Mouse (Mus musculus): ENCODE measurements around the gene Pex11g. TPM values are rescaled to one million over a fixed set of nuclear protein-coding genes. Genes with fewer than 3 reads are reported as not detected.

The Pex11g gene
- total and polyA plus RNA-seq, 2 experiments from 2014 or later: 1.8 to 3.1 TPM

- Histone ChIP-seq H3K4me1 (ENCODE audit: insufficient read depth, low read length) (no peaks in the 10 kb centered on the region), H3K36me3 (ENCODE audit: insufficient read depth, low read length) (peaks cover 35% of the 10 kb centered on the region), H3K27ac (ENCODE audit: low read depth, low read length) (peak overlapping the region; percentile 86), H3K9me3 (ENCODE audit: low read length) (no peaks in the 10 kb centered on the region), H3K9ac (replicated peaks; ENCODE audit: low read length, poor library complexity, severe bottlenecking) (peak overlapping the region; percentile 70; the same call in 1 of the 2 replicates), H3K4me2 (ENCODE audit: low read depth, low read length, poor library complexity, severe bottlenecking) (peak overlapping the region; percentile 94), H3K27me3 (ENCODE audit: insufficient read depth, low read length) (no peaks in the 10 kb centered on the region), H3K4me3 (ENCODE audit: low read depth, low read length) (peak overlapping the region; percentile 67)
- 29% methylated on average over 13 of the region's 13 CpGs for WGBS
- DNase-seq (ENCODE audit: low spot score) (no peak), ATAC-seq (ENCODE audit: low FRiP score) (no peak)
- TF ChIP-seq CTCF (IDR thresholded peaks at IDR 0.05): no peak
These were observed 47.3 kb upstream of the Pex11g start for GRCm38 (mm10) chr8:3514681-3515247.

DNA sequence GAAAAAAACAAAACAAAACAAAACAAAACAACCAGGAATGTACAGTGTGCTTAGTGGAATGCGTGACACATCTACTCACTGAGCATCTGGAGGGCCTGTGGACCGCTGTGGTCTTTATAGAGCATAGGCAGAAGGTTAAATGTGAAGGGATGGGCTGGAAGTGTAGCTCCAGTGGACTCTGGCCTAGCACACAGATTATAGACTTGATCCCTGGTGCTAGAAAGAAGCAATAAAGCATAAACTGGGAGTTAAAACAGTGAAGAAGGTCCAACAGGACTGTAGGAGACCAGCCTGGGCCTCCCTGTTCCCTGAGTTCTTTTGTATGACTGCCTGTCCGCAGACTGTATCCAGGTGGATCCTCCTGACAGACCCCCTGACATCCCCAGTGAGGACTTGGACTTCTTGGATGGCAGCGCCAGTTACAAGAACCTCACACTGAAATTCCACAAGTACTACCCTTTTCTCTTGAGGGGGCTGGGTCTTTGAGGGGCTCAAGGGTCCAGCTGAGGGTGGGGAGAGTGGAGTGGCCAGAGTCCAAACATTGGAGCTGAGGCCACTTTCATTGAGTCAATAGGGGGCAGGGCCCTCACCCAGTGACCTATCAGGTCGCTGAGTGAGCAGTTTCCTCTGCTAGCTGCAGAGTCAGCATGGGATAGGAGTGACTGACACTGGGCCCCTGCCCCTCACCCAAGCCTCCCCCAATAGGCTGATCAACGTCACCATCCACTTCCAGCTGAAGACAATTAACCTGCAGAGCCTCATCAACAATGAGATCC, 40.7 kb upstream of the Pex11g start:
- ATAC-seq (ENCODE audit: low FRiP score) (no peak), DNase-seq (ENCODE audit: low spot score) (no peak)
- no peaks in the 10 kb centered on the region for H3K27me3 ChIP-seq (ENCODE audit: insufficient read depth, low read length)
- H3K27ac ChIP-seq (ENCODE audit: low read depth, low read length): no peak overlapping the region
- peaks cover 51% of the 10 kb centered on the region for H3K36me3 ChIP-seq (ENCODE audit: insufficient read depth, low read length)
- H3K4me2 ChIP-seq (ENCODE audit: low read depth, low read length, poor library complexity, severe bottlenecking): no peak overlapping the region
- H3K4me3 ChIP-seq (ENCODE audit: low read depth, low read length): no peak overlapping the region
- no peak for TF ChIP-seq CTCF (IDR thresholded peaks at IDR 0.05)
- no peak overlapping the region for H3K9ac ChIP-seq (replicated peaks; ENCODE audit: low read length, poor library complexity, severe bottlenecking)
- 87% methylated on average over 6 of the region's 6 CpGs for WGBS
- no peaks in the 10 kb centered on the region for H3K4me1 ChIP-seq (ENCODE audit: insufficient read depth, low read length)
- no peaks in the 10 kb centered on the region for H3K9me3 ChIP-seq (ENCODE audit: low read length)

DNA sequence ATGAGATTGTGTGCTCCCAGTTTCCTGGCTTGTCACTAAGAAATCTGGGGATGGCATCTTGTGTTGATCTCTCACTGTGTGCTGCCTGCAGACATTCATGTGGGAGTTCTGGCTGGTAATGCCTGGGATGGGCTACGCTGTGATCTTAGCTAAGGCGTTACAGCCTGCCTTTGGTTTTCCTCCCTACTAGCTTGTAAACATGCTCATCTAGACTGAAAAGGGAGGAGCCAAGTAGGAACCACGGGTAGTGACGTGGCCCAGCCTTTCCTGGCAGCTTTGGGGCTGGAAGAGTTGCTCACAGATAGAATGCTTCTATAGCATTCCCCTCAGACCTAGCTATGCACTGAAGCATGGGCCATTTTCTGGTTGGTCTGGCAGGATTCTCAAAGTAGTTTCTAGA, 34.7 kb upstream of the Pex11g start:
- no peak for DNase-seq (ENCODE audit: low spot score)

DNA sequence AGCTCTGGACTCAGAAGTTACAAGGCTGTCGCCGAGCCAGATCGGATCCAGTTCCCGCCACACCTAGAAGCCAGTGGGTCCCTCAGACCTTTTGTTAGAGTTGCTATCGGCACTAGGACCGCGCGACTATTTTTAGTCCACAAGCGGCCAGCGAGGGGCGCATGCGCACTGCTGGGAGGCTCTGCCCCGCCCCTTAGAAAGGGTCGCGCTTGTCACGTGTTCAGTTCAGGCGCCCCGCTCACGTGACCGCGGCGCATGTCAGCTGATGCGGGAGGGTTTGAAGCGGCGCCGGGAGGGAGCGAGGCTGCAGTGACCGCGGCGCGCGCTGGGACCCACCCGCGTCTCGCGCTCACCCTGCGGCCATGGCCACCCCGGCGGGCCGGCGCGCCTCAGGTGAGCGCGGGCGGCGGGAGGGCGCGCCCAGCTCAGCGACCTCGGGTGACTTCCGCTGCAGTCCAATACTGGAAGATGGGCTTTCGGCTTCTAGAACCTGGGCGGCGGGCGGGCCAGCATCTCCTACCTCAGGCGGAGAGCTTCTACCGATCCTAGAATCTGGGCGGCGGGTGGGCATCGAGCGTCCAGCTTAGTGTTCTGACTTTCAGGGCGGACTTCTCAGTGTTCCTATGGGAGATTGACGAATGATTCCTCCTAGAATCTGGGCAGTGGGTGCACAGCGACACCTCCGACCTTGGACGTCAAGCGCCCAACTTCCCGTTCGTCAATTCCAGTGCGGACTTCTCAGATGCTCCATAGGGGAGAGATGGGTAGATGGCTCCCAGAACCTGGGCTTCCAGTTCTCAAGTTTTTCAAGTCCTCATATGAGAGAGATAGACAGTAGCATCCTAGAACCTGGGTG, 33.0 kb upstream of the Pex11g start, which contains the start of gene Mcoln1:
Gene Mcoln1 (plus strand): TSS at position 223 of the 856 bp plus-strand sequence.
- peak within 1 kb of the TSS; percentile 78 for H3K9ac ChIP-seq (replicated peaks; ENCODE audit: low read length, poor library complexity, severe bottlenecking)
- no peaks in the 10 kb centered on the region for H3K9me3 ChIP-seq (ENCODE audit: low read length)
- ATAC-seq (ENCODE audit: low FRiP score) (peak; percentile 91), DNase-seq (ENCODE audit: low spot score) (peak; percentile 99)
- under 1% methylated on average over 70 of the region's 70 CpGs for WGBS
- H3K27ac ChIP-seq (ENCODE audit: low read depth, low read length): peak within 1 kb of the TSS; percentile 77
- peak within 1 kb of the TSS; percentile 80 for H3K4me2 ChIP-seq (ENCODE audit: low read depth, low read length, poor library complexity, severe bottlenecking)
- peak within 1 kb of the TSS; percentile 83 for H3K4me3 ChIP-seq (ENCODE audit: low read depth, low read length)
- H3K36me3 ChIP-seq (ENCODE audit: insufficient read depth, low read length): peaks cover 18% of the 10 kb centered on the region
- H3K27me3 ChIP-seq (ENCODE audit: insufficient read depth, low read length): no peaks in the 10 kb centered on the region
- H3K4me1 ChIP-seq (ENCODE audit: insufficient read depth, low read length): peaks cover 9% of the 10 kb centered on the region; the same call in 1 of the 2 replicates
- peak; percentile 37 for TF ChIP-seq CTCF (IDR thresholded peaks at IDR 0.05)

More for the DNA sequence above, 34.7 kb upstream of the Pex11g start:
- no peaks in the 10 kb centered on the region for H3K9me3 ChIP-seq (ENCODE audit: low read length)
- peaks cover 9% of the 10 kb centered on the region; the same call in 1 of the 2 replicates for H3K4me1 ChIP-seq (ENCODE audit: insufficient read depth, low read length)
- no peak overlapping the region for H3K4me3 ChIP-seq (ENCODE audit: low read depth, low read length)
- TF ChIP-seq CTCF (IDR thresholded peaks at IDR 0.05): no peak
- 75% methylated on average over 4 of the region's 4 CpGs for WGBS
- H3K9ac ChIP-seq (replicated peaks; ENCODE audit: low read length, poor library complexity, severe bottlenecking): no peak overlapping the region
- no peak overlapping the region for H3K4me2 ChIP-seq (ENCODE audit: low read depth, low read length, poor library complexity, severe bottlenecking)
- no peaks in the 10 kb centered on the region for H3K27me3 ChIP-seq (ENCODE audit: insufficient read depth, low read length)
- H3K27ac ChIP-seq (ENCODE audit: low read depth, low read length): no peak overlapping the region
- ATAC-seq (ENCODE audit: low FRiP score): no peak
- H3K36me3 ChIP-seq (ENCODE audit: insufficient read depth, low read length): peaks cover 14% of the 10 kb centered on the region; the same call in 1 of the 2 replicates

GRCm38 (mm10) chr8:3499751-3500150, 32.3 kb upstream of the Pex11g start:
- ATAC-seq (ENCODE audit: low FRiP score) (peak; percentile 28), DNase-seq (ENCODE audit: low spot score) (no peak)
- Histone ChIP-seq H3K27me3 (ENCODE audit: insufficient read depth, low read length) (no peaks in the 10 kb centered on the region), H3K9me3 (ENCODE audit: low read length) (no peaks in the 10 kb centered on the region), H3K36me3 (ENCODE audit: insufficient read depth, low read length) (peaks cover 20% of the 10 kb centered on the region), H3K9ac (replicated peaks; ENCODE audit: low read length, poor library complexity, severe bottlenecking) (peak overlapping the region; percentile 78), H3K4me1 (ENCODE audit: insufficient read depth, low read length) (peaks cover 9% of the 10 kb centered on the region; the same call in 1 of the 2 replicates), H3K27ac (ENCODE audit: low read depth, low read length) (peak overlapping the region; percentile 77), H3K4me3 (ENCODE audit: low read depth, low read length) (peak overlapping the region; percentile 83), H3K4me2 (ENCODE audit: low read depth, low read length, poor library complexity, severe bottlenecking) (peak overlapping the region; percentile 67)
- TF ChIP-seq CTCF (IDR thresholded peaks at IDR 0.05): no peak
- 7% methylated on average over 8 of the region's 8 CpGs for WGBS
